Mouse (Mus musculus) retina, postnatal 1 day (tissue): ENCODE data around the gene Mpp4.
A peak's percentile ranks its signal among the peaks of the same experiment; 100 is the strongest.

Experiments
- DNase-seq: peaks from one replicate; pipeline ENCODE4 v3.0.0-alpha.2; 2012

Mpp4 gene

GRCm38 (mm10) chr1:59163030-59163461, at the start of gene Mpp4:
Gene Mpp4 (minus strand): TSS chr1:59163389.
- DNase-seq, result peak; percentile 60

- DNase-seq, result peak; percentile 26
These were observed 49.8 kb upstream of the Mpp4 start for GRCm38 (mm10) chr1:59212951-59213350.

DNA sequence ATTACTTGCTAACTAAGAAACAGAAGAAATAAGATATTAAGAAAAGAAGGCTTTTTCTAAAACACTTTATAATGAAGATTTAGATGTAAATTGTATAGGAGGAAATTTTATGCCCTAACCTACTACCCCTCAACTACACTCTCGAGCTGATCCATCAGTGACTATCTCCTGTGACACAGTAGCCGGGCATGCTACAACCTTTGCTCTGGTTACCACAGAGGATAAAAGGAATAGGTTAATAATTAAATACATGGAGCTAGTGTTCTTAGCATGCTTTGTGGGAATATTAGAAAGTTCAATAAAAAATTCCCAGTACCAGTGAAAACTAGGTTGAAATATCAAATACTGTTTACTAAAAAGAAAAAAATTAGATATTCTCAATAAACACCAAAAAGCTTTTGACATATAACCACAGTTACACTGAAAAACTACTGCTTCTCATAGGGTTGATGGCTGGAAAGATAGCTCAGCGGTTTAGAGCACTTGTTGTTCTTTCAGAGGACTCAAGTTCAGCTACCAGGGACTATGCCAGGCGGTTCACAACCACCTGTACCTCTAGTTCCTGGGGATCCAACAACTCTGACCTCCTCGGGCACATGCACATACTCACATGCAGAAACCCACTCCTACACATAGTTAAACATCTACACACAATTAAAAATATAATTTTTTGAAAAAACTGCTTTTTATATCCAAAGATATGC, 49.0 kb upstream of the Mpp4 start:
- no peak for DNase-seq

GRCm38 (mm10) chr1:59211651-59212050, 48.5 kb upstream of the Mpp4 start:
- DNase-seq, result no peak

- DNase-seq, result no peak
These were observed 45.1 kb upstream of the Mpp4 start for GRCm38 (mm10) chr1:59208331-59208730.

DNA sequence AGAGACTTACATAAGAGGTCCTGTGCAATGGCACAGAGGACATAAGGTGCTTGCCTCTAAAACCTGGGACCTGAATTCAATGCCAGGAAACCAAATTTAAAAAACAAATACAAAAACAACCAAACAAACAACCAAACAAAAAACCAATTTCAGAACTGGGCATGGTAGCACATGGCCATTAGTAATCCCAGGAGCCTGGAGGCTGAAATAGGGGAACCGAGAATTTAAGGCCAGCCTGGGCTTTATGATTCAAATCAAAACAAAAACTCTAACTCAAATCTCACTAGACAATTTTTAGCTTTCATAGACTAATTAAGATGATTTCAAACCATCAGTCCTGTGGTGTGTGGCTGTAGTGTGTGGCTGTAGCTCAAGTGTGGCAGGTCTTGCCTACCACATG, 41.3 kb upstream of the Mpp4 start:
- no peak for DNase-seq

DNA sequence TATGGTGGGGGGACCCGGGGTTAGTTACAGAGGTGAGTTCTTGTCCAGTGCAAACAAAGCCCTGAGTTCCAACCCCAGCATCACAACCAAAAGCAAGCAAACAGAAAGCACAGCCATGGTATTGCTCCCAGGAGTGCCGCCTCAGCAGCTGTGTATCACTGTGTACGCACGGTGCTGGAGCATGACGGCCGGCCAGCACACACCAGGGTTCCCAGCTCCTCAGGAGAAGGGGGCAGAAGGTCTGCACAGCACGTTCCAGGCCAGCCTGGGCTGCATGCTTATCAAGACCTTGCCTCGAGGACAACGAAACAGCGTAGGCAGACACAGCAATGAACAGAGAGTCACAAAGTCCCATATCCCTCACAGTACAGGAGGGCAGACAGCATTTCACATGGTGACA, 39.2 kb upstream of the Mpp4 start:
- no peak for DNase-seq

DNA sequence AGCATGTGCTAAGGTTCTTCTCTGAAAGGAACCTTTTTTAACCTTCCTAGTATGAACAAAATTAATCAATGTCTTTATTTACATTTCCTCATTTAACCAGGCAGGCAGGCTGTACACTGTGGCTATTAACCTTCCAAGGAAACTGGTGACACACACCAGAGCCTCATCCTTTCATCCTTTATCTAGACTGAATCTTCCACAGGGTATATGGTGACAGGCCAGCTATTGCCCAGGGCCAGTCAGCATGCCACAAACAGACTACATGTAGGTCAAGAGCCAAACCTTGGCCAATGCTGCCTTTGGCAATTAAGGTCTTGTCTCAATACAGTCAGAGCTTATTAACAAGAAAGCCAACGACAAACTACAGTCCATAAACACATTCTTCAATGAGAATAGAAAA, 38.4 kb upstream of the Mpp4 start:
- peak; percentile 7 for DNase-seq

GRCm38 (mm10) chr1:59200960-59201359, 37.8 kb upstream of the Mpp4 start:
- no peak for DNase-seq

DNA sequence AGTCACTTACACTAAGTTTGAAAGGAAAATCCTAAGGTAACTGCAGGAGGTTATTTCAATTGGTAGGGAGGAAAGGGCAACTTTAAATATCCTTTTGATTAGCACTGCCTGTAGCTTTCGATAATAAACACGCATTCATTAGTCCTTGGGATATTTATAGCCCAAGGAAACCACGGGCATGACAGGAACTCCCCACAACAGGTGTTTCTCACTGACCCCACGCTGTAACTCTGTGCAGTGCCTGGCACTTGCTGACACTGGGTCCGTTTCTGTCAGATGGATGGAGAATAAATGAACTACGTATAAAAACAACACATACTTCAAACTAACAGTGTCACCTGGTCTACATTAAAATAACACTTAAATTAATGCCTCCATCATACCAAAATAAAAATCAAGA, 31.8 kb upstream of the Mpp4 start:
- no peak for DNase-seq

- no peak for DNase-seq
These were observed 24.6 kb upstream of the Mpp4 start for GRCm38 (mm10) chr1:59187786-59188185.

DNA sequence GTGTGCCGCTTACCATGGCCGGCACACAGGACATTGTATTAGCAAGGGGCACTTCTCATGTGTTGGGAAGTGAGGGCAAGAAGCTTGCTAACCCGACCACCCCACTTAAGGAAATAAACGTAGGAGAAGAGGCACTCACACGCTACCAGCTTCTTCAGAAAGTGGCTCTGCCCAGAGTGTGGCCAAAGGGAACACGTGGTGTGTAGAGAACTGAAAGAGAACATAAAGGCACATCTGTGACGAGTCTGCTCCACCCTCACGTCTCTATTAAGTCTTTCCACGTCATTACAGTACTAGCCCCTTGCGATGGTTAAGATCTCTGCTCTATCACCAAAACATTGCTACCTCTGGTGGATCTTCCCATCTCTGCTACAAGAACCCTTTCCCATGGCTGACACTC, 23.1 kb upstream of the Mpp4 start:
- DNase-seq, result no peak

- DNase-seq, result no peak
These were observed 22.2 kb upstream of the Mpp4 start for GRCm38 (mm10) chr1:59185410-59185809.

DNA sequence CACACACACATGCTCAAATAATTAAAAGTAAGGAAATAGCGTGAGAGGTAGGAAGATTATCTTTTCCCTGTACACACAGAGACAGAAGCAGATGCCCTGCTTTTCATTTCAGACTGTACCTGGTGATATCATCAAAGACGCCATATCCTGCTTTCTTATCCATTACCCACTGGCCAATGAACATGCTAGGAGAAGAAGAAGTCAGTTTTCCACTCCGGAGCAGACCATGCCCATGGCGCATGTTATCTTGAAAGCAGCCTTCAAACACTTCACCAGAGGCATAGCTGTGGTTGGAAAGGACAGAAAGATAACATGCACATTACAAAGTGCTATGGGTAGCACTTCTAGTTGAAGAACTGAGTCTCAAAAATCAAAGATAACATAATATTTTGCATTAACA, 19.9 kb upstream of the Mpp4 start:
- no peak for DNase-seq

DNA sequence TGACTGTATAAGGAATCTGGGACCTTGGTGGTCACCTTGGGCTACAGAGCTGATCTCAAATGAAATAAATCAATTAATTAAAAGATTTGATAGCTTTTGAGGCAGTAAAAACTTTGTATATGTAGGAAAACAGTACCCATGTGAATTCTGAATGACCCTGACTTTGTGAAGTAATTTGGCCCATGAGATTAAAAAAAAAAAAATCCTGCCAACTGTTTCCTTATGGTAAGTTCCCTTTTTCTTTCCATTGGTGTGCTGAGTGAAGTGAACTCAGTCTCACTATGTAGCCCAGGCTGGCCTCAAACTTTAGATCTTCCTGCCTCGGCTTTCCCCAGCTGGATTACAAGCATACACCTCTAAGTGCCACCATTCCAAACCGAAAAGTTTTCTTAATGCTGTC, 19.2 kb upstream of the Mpp4 start:
- DNase-seq, result no peak

- no peak for DNase-seq
These were observed 16.8 kb upstream of the Mpp4 start for GRCm38 (mm10) chr1:59180003-59180402.

DNA sequence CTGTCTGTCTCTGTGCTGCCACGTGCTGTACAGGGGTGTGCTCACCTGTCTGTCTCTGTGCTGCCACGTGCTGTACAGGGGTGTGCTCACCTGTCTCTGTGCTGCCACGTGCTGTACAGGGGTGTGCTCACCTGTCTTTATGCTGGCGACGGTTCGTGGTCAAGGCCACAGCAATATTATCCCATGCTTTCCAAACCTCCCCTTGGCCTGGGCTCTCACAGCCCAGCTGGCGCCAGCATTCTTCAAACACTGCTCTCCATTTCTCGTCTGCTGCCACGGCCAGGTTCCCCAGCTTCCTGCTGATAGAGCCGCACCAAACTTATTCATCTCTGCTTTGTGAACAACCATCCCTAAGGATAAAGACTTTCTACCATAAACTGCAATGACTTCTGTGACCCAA, 15.2 kb upstream of the Mpp4 start:
- DNase-seq, result no peak

- no peak for DNase-seq
These were observed 11.6 kb upstream of the Mpp4 start for GRCm38 (mm10) chr1:59174514-59175373.

GRCm38 (mm10) chr1:59173023-59173422, 9.8 kb upstream of the Mpp4 start:
- DNase-seq, result peak; percentile 5

GRCm38 (mm10) chr1:59171875-59172274, 8.7 kb upstream of the Mpp4 start:
- no peak for DNase-seq

GRCm38 (mm10) chr1:59170290-59170689, 7.1 kb upstream of the Mpp4 start:
- no peak for DNase-seq

GRCm38 (mm10) chr1:59169586-59169985, 6.4 kb upstream of the Mpp4 start:
- DNase-seq, result no peak

DNA sequence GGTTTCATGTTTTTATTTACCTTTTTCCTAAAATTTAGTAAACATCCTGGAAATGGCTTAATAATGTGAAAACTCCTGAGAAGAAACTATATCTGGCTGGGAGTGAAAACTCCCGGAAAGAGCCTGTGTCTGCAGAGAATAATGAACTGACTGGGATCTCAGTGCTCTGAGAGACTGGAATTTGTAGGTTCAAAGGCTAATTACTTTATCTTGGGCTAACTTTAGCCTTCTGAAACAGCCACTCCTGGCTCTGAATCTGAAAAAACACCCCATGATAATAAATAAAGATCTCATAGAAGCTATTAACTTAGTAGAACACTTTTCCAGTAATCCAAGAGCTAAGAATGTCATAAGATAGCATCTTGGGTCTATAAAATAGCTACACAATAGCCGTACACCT, 5.4 kb upstream of the Mpp4 start:
- DNase-seq, result no peak

DNA sequence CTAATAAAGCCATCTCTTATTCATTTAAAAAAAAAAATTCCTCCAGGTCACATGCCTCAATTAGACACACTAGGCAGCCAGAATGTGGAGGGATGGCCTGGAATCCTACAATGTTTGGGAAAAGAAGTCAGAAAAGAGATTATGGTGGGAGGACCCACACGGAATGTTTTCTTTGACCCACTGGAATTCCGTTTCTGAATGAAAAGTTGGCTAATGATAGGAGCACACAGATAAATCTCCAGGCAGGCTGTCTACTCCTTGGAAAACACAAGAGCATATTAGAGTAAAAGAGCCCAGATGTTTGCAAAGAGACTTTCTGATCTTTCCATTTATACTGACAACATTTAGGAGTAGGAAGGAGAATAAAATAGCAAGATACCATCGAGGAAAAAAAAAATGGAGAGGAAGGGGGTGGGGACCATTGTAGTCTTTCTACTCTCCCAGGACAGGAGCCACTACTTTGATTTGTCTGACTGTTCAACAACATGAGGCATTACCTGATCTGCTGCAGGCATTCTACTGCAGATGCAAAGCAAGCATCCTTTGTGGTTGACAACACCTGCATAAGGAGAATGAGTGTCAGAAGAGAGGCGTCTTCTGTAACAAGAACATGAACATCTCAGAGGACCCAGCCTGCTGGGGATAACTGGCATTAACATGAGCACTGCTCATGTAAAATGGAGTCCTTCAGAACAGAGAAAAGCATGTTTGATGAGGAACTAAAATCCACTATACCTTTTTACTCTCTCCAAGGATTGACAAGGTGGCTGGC, 4.7 kb upstream of the Mpp4 start:
- no peak for DNase-seq
